Mouse (Mus musculus) embryonic facial prominence, embryonic 11.5 days (tissue): ENCODE data around the gene Plk3. TPM values are rescaled to one million over a fixed set of nuclear protein-coding genes. Genes with fewer than 3 reads are reported as not detected.

Source experiments
- ATAC-seq: fragments of 200-750 bp; cut with Nextera tagmentation; replicated peaks from 2 replicates; pipeline ENCODE4 v1.8.0; 2017; ENCODE audit warnings: low read depth; ENCODE audit not compliant: insufficient number of reproducible peaks, low FRiP score, low TSS enrichment
- DNase-seq: peaks from one replicate; pipeline ENCODE4 v3.0.0-alpha.2; 2015; ENCODE audit warnings: low spot score
- H3K27ac ChIP-seq: fragments of 300-500 bp; sonication (generic); replicated peaks from 2 replicates; pipeline ENCODE4 v1.5.1; 2014; ENCODE audit warnings: mild to moderate bottlenecking, low read depth, low read length, control low read depth
- H3K27me3 ChIP-seq: fragments of 300-500 bp; sonication (generic); 2 replicates; pipeline ENCODE4 v1.6.1; 2014; ENCODE audit warnings: mild to moderate bottlenecking, low read length, moderate library complexity, mixed read lengths; ENCODE audit not compliant: control insufficient read depth, insufficient read depth
- H3K36me3 ChIP-seq: fragments of 300-500 bp; sonication (generic); replicated peaks from 2 replicates; pipeline ENCODE4 v1.6.1; 2014; ENCODE audit warnings: low read depth, mild to moderate bottlenecking, low read length, moderate library complexity, mixed read lengths; ENCODE audit not compliant: control insufficient read depth, insufficient read depth
- H3K4me1 ChIP-seq: fragments of 300-500 bp; sonication (generic); 2 replicates; pipeline ENCODE4 v1.6.1; 2014; ENCODE audit warnings: low read length, mixed read lengths; ENCODE audit not compliant: control insufficient read depth, insufficient read depth
- H3K4me2 ChIP-seq: fragments of 300-500 bp; sonication (generic); 2 replicates; pipeline ENCODE4 v1.6.1; 2014; ENCODE audit warnings: low read depth, mild to moderate bottlenecking, control low read depth, low read length, moderate library complexity
- H3K4me3 ChIP-seq: fragments of 300-500 bp; sonication (generic); 2 replicates; pipeline ENCODE4 v1.5.1; 2014; ENCODE audit warnings: low read depth, low read length, control low read depth
- H3K9ac ChIP-seq: fragments of 300-500 bp; sonication (generic); replicated peaks from 2 replicates; pipeline ENCODE4 v1.6.1; 2014; ENCODE audit warnings: mild to moderate bottlenecking, control low read depth, low read length
- H3K9me3 ChIP-seq: fragments of 300-500 bp; sonication (generic); replicated peaks from 2 replicates; pipeline ENCODE4 v1.6.1; 2016; ENCODE audit warnings: mild to moderate bottlenecking, low read length, inconsistent platforms, mixed read lengths; ENCODE audit not compliant: control insufficient read depth
- WGBS: fragments of 180-500 bp; shearing (Covaris S2); extraction: QIAGEN DNeasy Blood & Tissue Kit; methylation state at CpG from one replicate; pipeline ENCODE4 v1.1.7; 2014; 5-methylcytosine and 5-hydroxymethylcytosine counted together
- polyA plus RNA-seq: library from polyadenylated mRNA; unstranded; fragments of >200 nt; fragmentation: Nextera tagmentation; extraction: Ambion mirVana; gene quantifications from 2 replicates; pipeline ENCODE4 v1.2.1, GENCODE M21; 2014

Gene Plk3
- polyA plus RNA-seq, 1 experiment from 2014 or later: 7.2 TPM

- WGBS: 89% methylated on average over 25 of the region's 25 CpGs
- H3K27ac ChIP-seq: no peak overlapping the region
- H3K9me3 ChIP-seq: no peaks in the 10 kb centered on the region
- no peaks in the 10 kb centered on the region for H3K4me1 ChIP-seq
- H3K36me3 ChIP-seq: peaks cover 2% of the 10 kb centered on the region; the same call in 1 of the 2 replicates
- H3K4me2 ChIP-seq: no peak overlapping the region
- ATAC-seq (no peak), DNase-seq (no peak)
- no peaks in the 10 kb centered on the region for H3K27me3 ChIP-seq
- H3K4me3 ChIP-seq: no peak overlapping the region
- H3K9ac ChIP-seq: no peak overlapping the region
Observed at GRCm38 (mm10) chr4:117109330-117109729, 24.4 kb downstream of the Plk3 start.

GRCm38 (mm10) chr4:117108524-117108849, 25.3 kb downstream of the Plk3 start:
- Histone ChIP-seq H3K9me3 (no peaks in the 10 kb centered on the region), H3K36me3 (peaks cover 2% of the 10 kb centered on the region; the same call in 1 of the 2 replicates), H3K4me1 (no peaks in the 10 kb centered on the region), H3K27ac (no peak overlapping the region), H3K27me3 (no peaks in the 10 kb centered on the region), H3K9ac (no peak overlapping the region), H3K4me2 (no peak overlapping the region), H3K4me3 (no peak overlapping the region)
- ATAC-seq (no peak), DNase-seq (no peak)
- WGBS: 89% methylated on average over 6 of the region's 6 CpGs

GRCm38 (mm10) chr4:117107813-117108523, 25.8 kb downstream of the Plk3 start:
- no peaks in the 10 kb centered on the region for H3K27me3 ChIP-seq
- H3K9ac ChIP-seq: no peak overlapping the region
- ATAC-seq (no peak), DNase-seq (no peak)
- WGBS: 89% methylated on average over 18 of the region's 18 CpGs
- no peaks in the 10 kb centered on the region for H3K4me1 ChIP-seq
- no peaks in the 10 kb centered on the region for H3K9me3 ChIP-seq
- H3K4me2 ChIP-seq: no peak overlapping the region
- H3K4me3 ChIP-seq: no peak overlapping the region
- no peaks in the 10 kb centered on the region; the same call in 1 of the 2 replicates for H3K36me3 ChIP-seq
- H3K27ac ChIP-seq: no peak overlapping the region

GRCm38 (mm10) chr4:117105127-117105526, 28.6 kb downstream of the Plk3 start:
- no peaks in the 10 kb centered on the region for H3K4me1 ChIP-seq
- H3K4me2 ChIP-seq: no peak overlapping the region
- WGBS: 71% methylated on average over 10 of the region's 10 CpGs
- H3K4me3 ChIP-seq: no peak overlapping the region
- H3K27ac ChIP-seq: no peak overlapping the region
- ATAC-seq: no peak
- H3K9ac ChIP-seq: 0 out of 2 replicates have a peak overlapping the region, but pooled peaks have one; percentile 25
- H3K36me3 ChIP-seq: no peaks in the 10 kb centered on the region; the same call in 1 of the 2 replicates
- no peaks in the 10 kb centered on the region for H3K27me3 ChIP-seq
- H3K9me3 ChIP-seq: no peaks in the 10 kb centered on the region
- no peak for DNase-seq

DNA sequence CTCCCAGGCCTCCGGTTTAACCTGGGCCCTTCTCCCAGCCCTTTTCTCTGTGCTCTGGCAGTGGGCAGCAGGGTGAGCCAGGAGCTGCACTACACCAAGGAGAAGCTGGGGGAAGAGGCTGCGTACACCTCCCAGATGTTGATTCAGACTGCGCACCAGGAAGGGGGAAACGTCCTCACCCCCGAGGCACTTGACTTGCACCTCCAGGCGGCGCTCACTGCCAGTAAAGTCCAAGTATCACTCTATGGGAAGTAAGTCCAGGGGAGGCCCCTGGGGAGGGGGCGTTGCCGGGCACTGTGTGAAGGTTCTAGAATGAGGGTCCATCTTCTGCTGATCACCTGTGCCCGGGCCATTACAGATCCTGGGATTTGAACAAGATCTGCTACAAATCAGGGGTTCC, 29.1 kb downstream of the Plk3 start:
- 79% methylated on average over 10 of the region's 10 CpGs for WGBS
- ATAC-seq: no peak
- Histone ChIP-seq H3K9ac (no peak overlapping the region), H3K27ac (no peak overlapping the region), H3K9me3 (no peaks in the 10 kb centered on the region), H3K4me2 (no peak overlapping the region), H3K4me3 (no peak overlapping the region), H3K4me1 (no peaks in the 10 kb centered on the region), H3K27me3 (no peaks in the 10 kb centered on the region), H3K36me3 (no peaks in the 10 kb centered on the region; the same call in 1 of the 2 replicates)
- DNase-seq: no peak

GRCm38 (mm10) chr4:117101218-117101617, 32.5 kb downstream of the Plk3 start:
- H3K4me3 ChIP-seq: no peak overlapping the region
- H3K27me3 ChIP-seq: no peaks in the 10 kb centered on the region
- no peaks in the 10 kb centered on the region; the same call in 1 of the 2 replicates for H3K4me1 ChIP-seq
- no peak overlapping the region for H3K4me2 ChIP-seq
- H3K9ac ChIP-seq: 0 out of 2 replicates have a peak overlapping the region, but pooled peaks have one; percentile 22
- WGBS: 43% methylated on average over 7 of the region's 7 CpGs
- ATAC-seq: no peak
- no peaks in the 10 kb centered on the region; the same call in 1 of the 2 replicates for H3K36me3 ChIP-seq
- H3K9me3 ChIP-seq: no peaks in the 10 kb centered on the region
- peak; percentile 52 for DNase-seq
- no peak overlapping the region for H3K27ac ChIP-seq

DNA sequence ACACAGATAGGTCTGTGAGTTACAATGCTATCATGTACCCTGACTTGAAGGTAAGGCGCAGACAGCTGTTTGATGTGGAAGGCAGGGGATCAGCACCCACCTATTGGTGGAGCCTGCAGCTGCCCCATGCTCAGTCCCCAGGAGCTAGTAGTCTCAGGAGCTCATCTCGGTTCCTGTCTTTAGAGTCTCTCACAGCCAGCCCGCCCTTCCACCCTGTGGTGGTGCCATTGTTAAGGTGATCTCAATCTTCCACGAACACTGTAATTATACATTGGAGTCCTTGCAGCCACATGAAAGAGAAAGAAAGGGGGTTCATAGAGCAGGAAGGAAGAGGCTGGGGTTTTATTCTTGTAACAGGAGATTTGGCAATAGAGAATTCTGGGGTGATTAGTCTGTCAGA, 33.7 kb downstream of the Plk3 start:
- Histone ChIP-seq H3K27me3 (no peaks in the 10 kb centered on the region), H3K4me1 (no peaks in the 10 kb centered on the region; the same call in 1 of the 2 replicates), H3K4me2 (no peak overlapping the region), H3K36me3 (no peaks in the 10 kb centered on the region), H3K27ac (no peak overlapping the region), H3K4me3 (no peak overlapping the region), H3K9me3 (no peaks in the 10 kb centered on the region), H3K9ac (no peak overlapping the region)
- ATAC-seq: no peak
- WGBS: 67% methylated on average over 4 of the region's 4 CpGs
- DNase-seq: no peak

DNA sequence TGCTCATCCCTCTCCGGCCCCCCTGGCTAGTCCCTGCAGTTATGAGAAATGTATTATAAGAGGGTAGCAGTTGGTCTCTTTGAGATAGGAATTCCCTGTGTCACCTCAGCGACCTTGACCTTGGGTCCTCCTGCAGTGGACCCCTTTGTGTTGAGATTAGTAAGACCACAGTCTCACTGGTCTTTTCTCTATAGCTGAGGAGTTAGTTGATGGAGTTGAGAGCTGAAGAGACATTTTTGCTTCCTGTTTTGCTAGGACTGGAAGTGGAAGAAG, 35.1 kb downstream of the Plk3 start:
- no peak overlapping the region for H3K9ac ChIP-seq
- no peaks in the 10 kb centered on the region; the same call in 1 of the 2 replicates for H3K4me1 ChIP-seq
- H3K27me3 ChIP-seq: no peaks in the 10 kb centered on the region
- H3K9me3 ChIP-seq: no peaks in the 10 kb centered on the region
- H3K4me2 ChIP-seq: no peak overlapping the region
- H3K36me3 ChIP-seq: no peaks in the 10 kb centered on the region
- DNase-seq: no peak
- H3K27ac ChIP-seq: no peak overlapping the region
- 74% methylated on average over 2 of the region's 2 CpGs for WGBS
- no peak overlapping the region for H3K4me3 ChIP-seq
- ATAC-seq: no peak
